Mouse (Mus musculus) monocyte, adult 2 months (primary cell): ENCODE data around the gene Samd3.

Experiments
- DNase-seq, 2 experiments: peaks; one replicate each; pipeline ENCODE4 v3.0.0; 2022; ENCODE audit warnings: low spot score in 2 of 2, low read depth in 1 of 2

The Samd3 gene

GRCm38 (mm10) chr10:26229488-26229887, at the start of gene Samd3:
Gene Samd3 (plus strand): TSS chr10:26229707.
- DNase-seq = no peak

- DNase-seq = no peak
Measured at GRCm38 (mm10) chr10:26185289-26185688, 44.2 kb upstream of the Samd3 start.

GRCm38 (mm10) chr10:26190811-26191210, 38.7 kb upstream of the Samd3 start:
- DNase-seq = no peak

GRCm38 (mm10) chr10:26194892-26195291, 34.6 kb upstream of the Samd3 start:
- no peak for DNase-seq

GRCm38 (mm10) chr10:26202708-26203368, 26.7 kb upstream of the Samd3 start:
- DNase-seq = no peak

GRCm38 (mm10) chr10:26220729-26221128, 8.8 kb upstream of the Samd3 start:
- DNase-seq = no peak

- DNase-seq = no peak
Measured at GRCm38 (mm10) chr10:26226241-26226640, 3.3 kb upstream of the Samd3 start.

GRCm38 (mm10) chr10:26226734-26227133, 2.8 kb upstream of the Samd3 start:
- DNase-seq = no peak

GRCm38 (mm10) chr10:26228187-26228586, 1.3 kb upstream of the Samd3 start:
- no peak for DNase-seq

- DNase-seq = no peak
Measured at GRCm38 (mm10) chr10:26232071-26232653, 2.7 kb downstream of the Samd3 start.

GRCm38 (mm10) chr10:26238559-26238958, 9.1 kb downstream of the Samd3 start:
- no peak for DNase-seq

GRCm38 (mm10) chr10:26239090-26239489, 9.6 kb downstream of the Samd3 start:
- DNase-seq = no peak

GRCm38 (mm10) chr10:26243203-26243602, 13.7 kb downstream of the Samd3 start:
- DNase-seq = no peak

- no peak for DNase-seq
Measured at GRCm38 (mm10) chr10:26244466-26244865, 15.0 kb downstream of the Samd3 start.

- no peak for DNase-seq
Measured at GRCm38 (mm10) chr10:26249426-26250165, 20.1 kb downstream of the Samd3 start.

GRCm38 (mm10) chr10:26259908-26260307, 30.4 kb downstream of the Samd3 start:
- DNase-seq = no peak

- DNase-seq = no peak
Measured at GRCm38 (mm10) chr10:26263744-26264459, 34.4 kb downstream of the Samd3 start.

GRCm38 (mm10) chr10:26275414-26275813, 45.9 kb downstream of the Samd3 start:
- DNase-seq = no peak

- DNase-seq = no peak
Measured at GRCm38 (mm10) chr10:26280009-26280408, 50.5 kb downstream of the Samd3 start.

- DNase-seq = no peak
Measured at GRCm38 (mm10) chr10:26287136-26287535, 57.6 kb downstream of the Samd3 start.

- DNase-seq = no peak
Measured at GRCm38 (mm10) chr10:26297200-26297599, 67.7 kb downstream of the Samd3 start.

GRCm38 (mm10) chr10:26297626-26298025, 68.1 kb downstream of the Samd3 start:
- no peak for DNase-seq
